Mouse (Mus musculus): ENCODE data around the gene Clock. TPM values are rescaled to one million over a fixed set of nuclear protein-coding genes. Genes with fewer than 3 reads are reported as not detected.

The Clock gene
- polyA plus RNA-seq, 1 experiment from 2014 or later = 11.4 TPM

DNA sequence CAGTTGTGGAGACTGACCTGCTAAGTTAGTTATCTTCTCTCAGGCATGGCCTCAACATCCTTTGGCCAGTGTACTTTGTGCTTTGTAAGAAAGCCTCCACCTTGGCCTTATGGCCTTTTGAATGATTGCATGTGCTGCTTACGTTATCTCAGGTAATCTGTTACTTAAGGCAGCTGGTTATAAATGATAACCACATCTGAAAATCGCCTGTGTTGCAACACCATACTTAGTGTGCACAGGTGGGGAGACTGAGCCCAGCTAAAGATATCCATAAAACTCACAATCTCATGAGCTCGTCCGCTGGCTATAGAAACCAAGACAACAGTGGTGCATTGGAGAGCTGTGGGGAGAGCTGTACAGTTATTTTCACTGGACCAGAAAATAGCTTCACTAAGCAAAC, 114.0 kb downstream of the Clock start:
- Histone ChIP-seq H3K27ac (no peak overlapping the region), H3K9ac (no peak overlapping the region), H3K4me1 (replicated peaks) (peaks cover 6% of the 10 kb centered on the region), H3K36me3 (no peaks in the 10 kb centered on the region), H3K4me2 (replicated peaks) (no peak overlapping the region), H3K9me3 (no peaks in the 10 kb centered on the region), H3K4me3 (replicated peaks) (no peak overlapping the region), H3K27me3 (replicated peaks) (no peaks in the 10 kb centered on the region)
- ATAC-seq = peak; percentile 76
- WGBS = 71% methylated on average over 4 of the region's 4 CpGs

DNA sequence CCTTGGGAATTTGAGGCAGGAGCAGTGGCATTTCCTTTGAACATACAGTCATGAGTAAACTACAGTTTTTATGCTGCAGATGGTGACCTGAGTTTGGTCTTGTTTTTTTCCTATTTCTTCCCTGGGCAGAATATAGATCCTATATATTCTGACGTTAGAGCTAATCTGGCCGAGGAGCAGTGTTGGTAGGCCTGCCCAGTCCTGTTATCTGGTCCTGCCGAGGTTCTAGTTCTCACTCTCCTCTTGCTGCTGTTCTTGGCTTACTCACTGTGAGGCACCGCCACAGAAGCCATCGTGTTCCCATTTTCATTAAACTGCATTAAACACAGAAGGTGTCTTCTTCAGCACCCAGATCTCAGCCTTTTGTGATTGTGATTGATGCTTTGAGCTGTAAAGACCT, 116.7 kb downstream of the Clock start:
- 78% methylated on average over 5 of the region's 5 CpGs for WGBS
- Histone ChIP-seq H3K4me3 (replicated peaks) (no peak overlapping the region), H3K9me3 (no peaks in the 10 kb centered on the region), H3K4me1 (replicated peaks) (peaks cover 17% of the 10 kb centered on the region), H3K27me3 (replicated peaks) (no peaks in the 10 kb centered on the region), H3K4me2 (replicated peaks) (no peak overlapping the region), H3K27ac (no peak overlapping the region), H3K9ac (no peak overlapping the region), H3K36me3 (no peaks in the 10 kb centered on the region)
- no peak for ATAC-seq

DNA sequence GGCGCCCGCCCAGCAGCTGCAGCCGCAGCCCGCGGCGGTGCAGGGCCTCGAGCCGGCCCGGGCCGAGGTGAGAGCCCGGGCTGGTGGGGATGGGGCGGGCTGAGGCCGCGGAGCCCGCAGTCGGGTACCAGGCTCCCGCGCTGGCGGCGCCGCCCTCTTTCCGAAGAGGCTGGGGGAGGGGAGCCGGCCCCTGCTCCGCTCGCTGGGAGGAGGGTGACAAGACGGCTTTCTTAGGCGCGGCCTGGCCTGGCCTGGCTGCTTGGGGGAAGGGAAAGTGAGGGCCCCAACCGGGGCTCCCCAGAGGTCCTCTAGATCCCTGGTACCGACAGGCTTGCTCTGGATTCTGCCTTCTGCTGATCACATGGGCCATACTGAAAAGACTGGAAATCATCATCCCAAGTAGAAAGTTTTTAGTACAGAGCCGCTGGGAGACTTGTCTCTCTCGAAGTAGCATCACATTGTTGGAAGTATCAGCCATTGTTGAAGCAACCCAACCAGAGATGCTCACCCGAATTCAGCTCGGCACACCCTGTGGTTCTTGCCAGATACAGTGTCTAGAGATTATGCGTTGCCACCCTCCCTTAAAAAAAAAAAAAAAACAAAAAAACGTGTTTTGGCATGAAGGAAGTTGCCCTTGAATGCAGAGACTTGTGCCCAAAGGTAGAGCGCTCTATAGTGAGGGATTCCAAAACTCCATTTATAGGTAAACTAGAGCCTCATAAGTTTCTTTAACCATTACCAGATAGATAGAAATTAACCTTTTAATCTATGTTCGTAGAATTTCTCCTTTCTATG, 120.1 kb downstream of the Clock start:
- Histone ChIP-seq H3K4me2 (replicated peaks) (peak overlapping the region; percentile 72), H3K9ac (peak overlapping the region; percentile 91), H3K27me3 (replicated peaks) (no peaks in the 10 kb centered on the region), H3K36me3 (no peaks in the 10 kb centered on the region), H3K4me1 (replicated peaks) (peaks cover 17% of the 10 kb centered on the region), H3K9me3 (no peaks in the 10 kb centered on the region), H3K4me3 (replicated peaks) (peak overlapping the region; percentile 99), H3K27ac (peak overlapping the region; percentile 98)
- WGBS = 4% methylated on average over 38 of the region's 38 CpGs
- peak; percentile 90 for ATAC-seq

DNA sequence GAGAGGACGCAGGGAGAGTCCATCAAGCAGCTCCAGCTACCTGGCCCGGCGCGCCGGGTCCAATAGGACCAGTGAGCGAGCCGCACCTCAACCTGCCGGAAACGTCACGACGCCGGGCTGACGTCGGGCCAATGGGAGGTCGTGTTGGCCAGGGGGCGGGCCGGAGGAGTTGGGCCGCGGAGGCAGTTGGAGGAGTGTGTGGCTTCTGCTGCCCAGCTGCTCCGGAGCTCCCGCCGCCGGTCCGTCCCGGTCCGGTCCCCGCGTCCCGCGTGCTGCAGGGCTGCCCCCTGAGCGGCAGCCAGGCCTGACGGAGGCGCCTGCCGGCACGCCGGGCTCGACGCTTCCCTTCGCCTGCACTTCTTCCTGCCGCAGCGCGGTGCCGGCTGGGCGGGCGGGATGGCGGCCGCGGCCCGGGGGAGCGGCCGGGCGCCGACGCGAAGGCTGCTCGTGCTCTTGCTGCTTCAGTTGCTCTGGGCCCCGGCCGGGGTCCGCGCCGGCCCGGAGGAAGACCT, 120.8 kb downstream of the Clock start, which contains the start of gene Tmem165:
TSS of gene Tmem165 (plus strand) at position 131 of the 512 bp plus-strand sequence.
- Histone ChIP-seq H3K27ac (peak within 1 kb of the TSS; percentile 98), H3K4me3 (replicated peaks) (peak within 1 kb of the TSS; percentile 99), H3K9ac (peak within 1 kb of the TSS; percentile 91), H3K4me2 (replicated peaks) (peak within 1 kb of the TSS; percentile 72), H3K9me3 (no peaks in the 10 kb centered on the region), H3K4me1 (replicated peaks) (peaks cover 14% of the 10 kb centered on the region), H3K27me3 (replicated peaks) (no peaks in the 10 kb centered on the region), H3K36me3 (no peaks in the 10 kb centered on the region)
- ATAC-seq = peak; percentile 98
- under 1% methylated on average over 54 of the region's 62 CpGs for WGBS

DNA sequence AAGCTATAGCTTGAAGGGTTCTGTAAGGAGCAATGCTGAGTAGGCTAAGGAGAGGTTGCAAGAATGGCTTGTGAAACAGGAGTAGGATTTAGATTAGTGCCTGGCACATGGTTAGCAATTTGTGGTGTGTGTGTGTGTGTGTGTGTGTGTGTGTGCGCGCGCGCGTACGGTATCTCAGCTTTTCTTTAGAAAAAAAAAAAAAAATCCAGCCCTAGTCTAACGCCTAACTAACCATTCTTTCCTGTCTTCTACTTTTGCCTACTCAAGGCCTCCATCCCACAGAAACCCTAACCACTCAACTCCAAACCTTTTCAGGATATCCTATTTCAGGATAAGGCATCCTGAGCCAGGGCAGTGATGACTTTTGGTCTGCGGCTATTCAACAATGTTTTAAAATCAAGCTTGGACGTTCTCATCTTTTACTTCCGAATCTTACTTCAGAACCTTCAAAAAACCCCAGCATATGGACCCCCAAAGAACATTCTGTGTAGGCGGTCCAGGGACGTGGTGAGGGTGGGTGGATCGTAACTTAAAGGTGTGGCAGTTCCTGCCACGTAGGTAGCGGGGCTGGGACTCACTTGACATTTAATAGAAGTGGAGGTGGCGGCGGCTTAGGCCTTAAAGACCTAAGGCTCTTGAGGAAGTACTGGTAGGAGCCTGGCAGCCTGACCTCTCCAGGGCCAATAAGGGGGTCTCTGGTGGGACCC, 121.4 kb downstream of the Clock start:
- 40% methylated on average over 17 of the region's 17 CpGs for WGBS
- ATAC-seq = peak; percentile 73
- Histone ChIP-seq H3K27ac (peak overlapping the region; percentile 98), H3K36me3 (no peaks in the 10 kb centered on the region), H3K4me3 (replicated peaks) (peak overlapping the region; percentile 99), H3K4me2 (replicated peaks) (peak overlapping the region; percentile 72), H3K27me3 (replicated peaks) (no peaks in the 10 kb centered on the region), H3K9ac (peak overlapping the region; percentile 91), H3K9me3 (no peaks in the 10 kb centered on the region), H3K4me1 (replicated peaks) (peaks cover 14% of the 10 kb centered on the region)

DNA sequence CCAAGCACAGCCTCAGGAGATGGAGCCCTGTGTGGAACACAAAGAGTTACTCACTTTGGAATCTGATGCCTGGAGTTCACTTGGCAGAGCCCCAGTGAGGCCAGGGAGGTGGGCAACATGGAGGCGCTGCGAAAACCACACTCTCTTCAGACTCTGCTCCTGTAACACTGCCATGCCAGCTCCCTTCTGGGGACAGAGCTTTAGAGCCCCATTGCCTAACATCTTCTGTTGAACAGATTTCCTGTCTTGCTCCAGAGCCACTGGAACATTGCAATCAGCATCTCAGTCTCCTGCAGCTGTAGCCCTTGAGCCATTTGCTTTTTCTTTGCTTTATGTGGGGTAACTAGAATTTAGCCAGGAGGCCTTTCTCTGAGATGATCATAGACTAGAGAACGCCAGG, 122.3 kb downstream of the Clock start:
- Histone ChIP-seq H3K27ac (no peak overlapping the region), H3K4me3 (replicated peaks) (no peak overlapping the region), H3K9me3 (no peaks in the 10 kb centered on the region), H3K27me3 (replicated peaks) (no peaks in the 10 kb centered on the region), H3K4me1 (replicated peaks) (peaks cover 14% of the 10 kb centered on the region), H3K36me3 (no peaks in the 10 kb centered on the region), H3K4me2 (replicated peaks) (no peak overlapping the region), H3K9ac (no peak overlapping the region)
- no peak for ATAC-seq
- 54% methylated on average over 3 of the region's 3 CpGs for WGBS

DNA sequence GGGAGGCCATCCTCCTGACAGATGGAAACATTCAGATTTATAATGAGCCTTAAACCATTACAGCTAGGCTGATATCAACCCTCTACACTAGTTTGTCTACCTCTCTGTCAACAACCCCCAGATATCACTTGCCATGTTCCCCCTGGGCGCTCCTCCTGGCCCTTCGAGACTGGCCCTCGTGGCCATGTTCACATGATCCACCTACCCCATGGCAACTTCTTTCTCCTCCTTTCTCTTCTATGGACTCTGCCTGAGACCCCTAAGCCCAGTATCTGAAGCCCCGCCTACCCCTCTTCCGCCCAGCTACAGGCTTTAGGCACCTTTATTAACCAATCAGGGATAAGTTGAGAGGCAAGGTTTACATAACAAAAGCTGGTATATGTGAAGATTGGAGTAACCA, 124.8 kb downstream of the Clock start:
- Histone ChIP-seq H3K36me3 (no peaks in the 10 kb centered on the region), H3K27ac (no peak overlapping the region), H3K4me3 (replicated peaks) (no peak overlapping the region), H3K27me3 (replicated peaks) (no peaks in the 10 kb centered on the region), H3K9me3 (no peaks in the 10 kb centered on the region), H3K4me2 (replicated peaks) (no peak overlapping the region), H3K4me1 (replicated peaks) (peaks cover 10% of the 10 kb centered on the region; the same call in 1 of the 2 replicates), H3K9ac (no peak overlapping the region)
- WGBS = 87% methylated on average over 5 of the region's 5 CpGs
- no peak for ATAC-seq

DNA sequence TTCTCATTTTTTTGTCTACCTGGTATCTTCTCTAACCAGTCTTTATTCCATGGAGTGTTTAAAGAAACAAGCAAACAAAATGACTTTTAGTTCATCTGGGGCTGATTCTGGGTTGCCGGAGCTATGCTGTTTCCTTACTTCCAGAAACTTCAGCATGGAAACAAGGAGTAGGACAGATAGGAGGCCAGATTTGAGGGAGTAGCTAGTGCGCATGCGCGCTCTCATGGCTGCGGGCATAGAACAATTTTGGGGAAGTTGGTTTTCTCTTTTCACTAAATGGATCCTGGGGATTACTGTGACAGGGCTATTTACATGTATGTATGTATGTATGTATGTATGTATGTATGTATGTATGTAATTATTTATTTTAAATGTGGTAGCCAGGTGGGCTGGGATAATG, 125.4 kb downstream of the Clock start:
- H3K9me3 ChIP-seq = no peaks in the 10 kb centered on the region
- H3K4me2 ChIP-seq (replicated peaks) = no peak overlapping the region
- 98% methylated on average over 5 of the region's 5 CpGs for WGBS
- H3K36me3 ChIP-seq = no peaks in the 10 kb centered on the region
- no peak overlapping the region for H3K9ac ChIP-seq
- no peak overlapping the region for H3K27ac ChIP-seq
- H3K27me3 ChIP-seq (replicated peaks) = no peaks in the 10 kb centered on the region
- peaks cover 10% of the 10 kb centered on the region; the same call in 1 of the 2 replicates for H3K4me1 ChIP-seq (replicated peaks)
- H3K4me3 ChIP-seq (replicated peaks) = no peak overlapping the region
- no peak for ATAC-seq

DNA sequence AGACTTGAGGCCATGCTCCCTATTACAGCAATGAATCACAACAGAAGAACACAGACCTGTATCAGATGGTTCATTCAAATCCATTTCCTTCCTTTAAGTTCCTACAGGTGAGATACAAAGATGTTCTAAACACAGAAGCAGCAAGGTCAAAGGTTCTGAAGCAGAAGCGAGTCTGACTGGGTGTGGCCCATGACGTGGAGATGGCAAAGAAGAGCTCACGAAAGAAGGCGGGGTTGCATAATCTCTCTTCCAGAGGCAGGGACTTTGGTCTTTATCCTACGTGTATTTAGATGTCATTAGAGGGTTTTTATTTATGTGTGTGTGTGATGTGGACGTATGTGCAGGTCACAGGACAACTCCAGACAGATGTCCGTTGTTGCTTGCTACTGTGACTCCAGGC, 126.9 kb downstream of the Clock start:
- no peaks in the 10 kb centered on the region for H3K9me3 ChIP-seq
- H3K27ac ChIP-seq = no peak overlapping the region
- H3K4me3 ChIP-seq (replicated peaks) = no peak overlapping the region
- peaks cover 6% of the 10 kb centered on the region; the same call in 1 of the 2 replicates for H3K4me1 ChIP-seq (replicated peaks)
- WGBS = 52% methylated on average over 7 of the region's 7 CpGs
- H3K9ac ChIP-seq = no peak overlapping the region
- H3K4me2 ChIP-seq (replicated peaks) = no peak overlapping the region
- no peaks in the 10 kb centered on the region for H3K36me3 ChIP-seq
- peak; percentile 72 for ATAC-seq
- no peaks in the 10 kb centered on the region for H3K27me3 ChIP-seq (replicated peaks)

DNA sequence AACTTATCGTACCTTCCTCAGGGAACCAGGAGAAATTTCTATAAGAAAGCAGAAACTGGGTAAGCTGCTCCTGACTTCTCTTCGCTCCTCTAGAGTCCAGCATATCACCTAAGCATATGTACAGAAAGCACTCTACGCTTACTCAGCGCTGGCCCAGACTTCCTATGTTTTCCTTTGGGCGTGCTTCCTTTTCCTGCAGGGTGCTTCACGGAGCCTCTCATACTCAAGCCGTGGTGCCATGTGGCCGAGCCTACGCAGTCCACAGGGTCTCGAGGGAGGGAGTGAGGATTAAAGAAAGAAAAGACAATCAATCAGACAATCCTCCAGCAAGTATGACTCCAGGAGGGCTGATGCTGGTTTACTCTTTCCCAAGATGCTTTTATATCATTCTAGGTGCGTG, 127.8 kb downstream of the Clock start:
- ATAC-seq = no peak
- 53% methylated on average over 11 of the region's 11 CpGs for WGBS
- Histone ChIP-seq H3K4me3 (replicated peaks) (no peak overlapping the region), H3K27ac (no peak overlapping the region), H3K9ac (no peak overlapping the region), H3K27me3 (replicated peaks) (no peaks in the 10 kb centered on the region), H3K9me3 (no peaks in the 10 kb centered on the region), H3K4me2 (replicated peaks) (no peak overlapping the region), H3K4me1 (replicated peaks) (peaks cover 6% of the 10 kb centered on the region; the same call in 1 of the 2 replicates), H3K36me3 (no peaks in the 10 kb centered on the region)

DNA sequence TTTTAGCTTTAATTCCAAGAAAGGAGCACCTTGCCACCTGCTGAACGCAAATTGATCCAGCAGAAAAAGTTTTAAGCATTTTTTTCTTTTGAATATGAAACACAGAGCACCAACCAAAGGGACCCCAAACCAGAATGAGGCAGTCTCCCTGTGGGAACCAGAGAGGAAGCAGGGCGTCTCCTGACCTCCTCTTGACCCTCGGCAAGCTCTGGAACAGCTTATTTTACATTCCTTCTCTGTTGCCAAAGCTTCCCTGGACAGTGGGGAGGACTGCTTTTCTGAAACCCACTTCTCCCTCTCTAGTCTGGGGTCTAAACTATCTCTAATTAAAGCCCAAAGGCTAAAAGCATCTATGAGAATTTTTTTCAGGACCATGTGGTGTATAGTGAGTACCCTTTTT, 128.2 kb downstream of the Clock start:
- WGBS = 38% methylated on average over 3 of the region's 3 CpGs
- Histone ChIP-seq H3K4me2 (replicated peaks) (no peak overlapping the region), H3K27me3 (replicated peaks) (no peaks in the 10 kb centered on the region), H3K4me3 (replicated peaks) (no peak overlapping the region), H3K9ac (no peak overlapping the region), H3K27ac (no peak overlapping the region), H3K36me3 (no peaks in the 10 kb centered on the region), H3K4me1 (replicated peaks) (peaks cover 6% of the 10 kb centered on the region; the same call in 1 of the 2 replicates), H3K9me3 (no peaks in the 10 kb centered on the region)
- no peak for ATAC-seq

DNA sequence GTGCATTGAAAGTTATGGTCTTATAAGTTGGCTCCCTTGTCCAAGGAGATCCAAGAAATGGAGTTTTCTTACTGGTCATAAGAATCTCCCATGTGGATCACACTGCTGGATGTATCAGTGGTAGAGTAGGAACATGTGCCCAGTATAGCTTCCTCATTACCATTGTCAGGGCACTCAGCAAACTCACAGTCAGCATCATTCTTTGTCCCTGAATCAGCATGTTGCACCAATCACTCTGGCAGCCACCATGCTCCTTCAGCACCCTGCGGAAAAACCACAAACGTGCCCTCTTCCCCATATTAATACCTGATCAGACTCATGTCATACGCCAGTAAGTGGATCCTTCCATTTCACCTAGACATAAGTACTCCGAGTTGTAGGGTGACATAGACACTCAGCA, 129.5 kb downstream of the Clock start:
- Histone ChIP-seq H3K36me3 (no peaks in the 10 kb centered on the region), H3K9ac (no peak overlapping the region), H3K4me2 (replicated peaks) (no peak overlapping the region), H3K4me1 (replicated peaks) (peaks cover 6% of the 10 kb centered on the region; the same call in 1 of the 2 replicates), H3K9me3 (no peaks in the 10 kb centered on the region), H3K27ac (no peak overlapping the region), H3K4me3 (replicated peaks) (no peak overlapping the region), H3K27me3 (replicated peaks) (no peaks in the 10 kb centered on the region)
- WGBS = 85% methylated on average over 4 of the region's 4 CpGs
- no peak for ATAC-seq
